Mouse (Mus musculus) megakaryocyte, embryonic 14.5 days (primary cell): ENCODE data around the gene Shisal2b.

ENCODE experiments used
- FLI1 ChIP-seq: IDR thresholded peaks from 2 replicates; pipeline ENCODE4 v1.6.1; 2012; ENCODE audit warnings: low read length, inconsistent platforms, mixed read lengths
- GATA1 ChIP-seq: IDR thresholded peaks from 3 replicates; pipeline ENCODE4 v1.6.1; 2012; ENCODE audit warnings: mixed read lengths, low read length, inconsistent platforms, borderline replicate concordance

- TF ChIP-seq GATA1: no peak
- TF ChIP-seq FLI1: no peak
These were observed 22.8 kb upstream of the Shisal2b start for GRCm38 (mm10) chr13:104886308-104887032.
